Mouse (Mus musculus): ENCODE data around the gene Pacsin2. TPM values are rescaled to one million over a fixed set of nuclear protein-coding genes. Genes with fewer than 3 reads are reported as not detected.
A peak's percentile ranks its signal among the peaks of the same experiment; 100 is the strongest.
"Not testable (repeated sequence)": the region's sequence is repeated elsewhere in the genome, so short reads cannot be mapped to it uniquely, and the experiment has no call there.

Gene Pacsin2
- total and polyA plus RNA-seq, 3 experiments, result 34.5 to 61.0 (median 45.2) TPM

DNA sequence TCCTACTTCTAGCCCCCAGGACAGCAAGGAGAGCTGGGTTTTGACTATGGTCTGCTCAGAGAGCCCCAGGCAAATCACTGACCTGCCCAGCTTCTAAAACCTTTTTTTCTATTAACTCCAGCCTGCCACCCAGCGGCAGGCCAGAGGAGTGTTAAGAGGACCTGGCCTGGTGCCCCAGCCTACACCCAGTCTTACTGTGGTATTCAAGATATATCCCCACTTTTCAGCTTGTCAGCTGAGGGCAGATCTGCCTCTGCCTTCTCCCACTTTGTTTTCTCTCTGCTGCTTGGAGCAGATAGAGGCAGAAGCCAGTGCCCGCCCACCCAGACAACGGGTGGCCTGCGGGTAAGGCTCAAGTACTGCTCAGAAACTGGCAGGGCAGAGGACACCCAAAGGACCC lies 89.3 kb downstream of the Pacsin2 start:
- no peak overlapping the region for H3K4me3 ChIP-seq (ENCODE audit: low read depth, low read length)
- ATAC-seq (ENCODE audit: extremely low read depth, insufficient number of reproducible peaks, low FRiP score, poor library complexity, severe bottlenecking) (peak; percentile 64), DNase-seq (ENCODE audit: low spot score) (peak; percentile 58)
- H3K27me3 ChIP-seq (ENCODE audit: insufficient read depth, low read length), result no peaks in the 10 kb centered on the region
- H3K4me1 ChIP-seq (ENCODE audit: insufficient read depth, low read depth, low read length), result peaks cover 52% of the 10 kb centered on the region
- TF ChIP-seq GATA1 (IDR thresholded peaks at IDR 0.05; ENCODE audit: borderline replicate concordance, low read length) (no peak), CTCF (IDR thresholded peaks at IDR 0.05; ENCODE audit: low read depth, low read length) (peak; percentile 13; the same call in 1 of the 2 replicates)
- H3K9me3 ChIP-seq (replicated peaks), result no peaks in the 10 kb centered on the region
- peaks cover 69% of the 10 kb centered on the region for H3K36me3 ChIP-seq (replicated peaks)

- Histone ChIP-seq H3K27me3 (ENCODE audit: insufficient read depth, low read length) (no peaks in the 10 kb centered on the region), H3K4me1 (ENCODE audit: insufficient read depth, low read depth, low read length) (peaks cover 42% of the 10 kb centered on the region), H3K36me3 (replicated peaks) (peaks cover 58% of the 10 kb centered on the region), H3K9me3 (replicated peaks) (no peaks in the 10 kb centered on the region), H3K4me3 (ENCODE audit: low read depth, low read length) (no peak overlapping the region)
- no peak for DNase-seq (ENCODE audit: low spot score)
- no peak for TF ChIP-seq GATA1 (IDR thresholded peaks at IDR 0.05; ENCODE audit: borderline replicate concordance, low read length)
- TF ChIP-seq TAL1 (conservative IDR thresholded peaks at IDR 0.05; ENCODE audit: low read depth, low read length), result no peak
- TF ChIP-seq CTCF (IDR thresholded peaks at IDR 0.05; ENCODE audit: low read depth, low read length), result no peak
- no peak for TF ChIP-seq GATA2 (IDR thresholded peaks at IDR 0.05; ENCODE audit: borderline replicate concordance, low read depth, low read length)
- no peak for TF ChIP-seq POLR2AphosphoS5 (IDR thresholded peaks at IDR 0.05; ENCODE audit: insufficient replicate concordance, low read depth, low read length)
- ATAC-seq (ENCODE audit: extremely low read depth, insufficient number of reproducible peaks, low FRiP score, poor library complexity, severe bottlenecking), result no peak
Measured at GRCm38 (mm10) chr15:83374076-83374475, 90.3 kb downstream of the Pacsin2 start.

GRCm38 (mm10) chr15:83368702-83369101 lies 95.7 kb downstream of the Pacsin2 start:
- not testable (repeated sequence) for H3K27me3 ChIP-seq (ENCODE audit: insufficient read depth, low read length); ATAC-seq (ENCODE audit: extremely low read depth, insufficient number of reproducible peaks, low FRiP score, poor library complexity, severe bottlenecking); H3K9me3 ChIP-seq (replicated peaks); H3K4me3 ChIP-seq (ENCODE audit: low read depth, low read length); DNase-seq (ENCODE audit: low spot score)
- Histone ChIP-seq H3K4me1 (ENCODE audit: insufficient read depth, low read depth, low read length) (peaks cover 39% of the 10 kb centered on the region), H3K36me3 (replicated peaks) (peaks cover 37% of the 10 kb centered on the region)

DNA sequence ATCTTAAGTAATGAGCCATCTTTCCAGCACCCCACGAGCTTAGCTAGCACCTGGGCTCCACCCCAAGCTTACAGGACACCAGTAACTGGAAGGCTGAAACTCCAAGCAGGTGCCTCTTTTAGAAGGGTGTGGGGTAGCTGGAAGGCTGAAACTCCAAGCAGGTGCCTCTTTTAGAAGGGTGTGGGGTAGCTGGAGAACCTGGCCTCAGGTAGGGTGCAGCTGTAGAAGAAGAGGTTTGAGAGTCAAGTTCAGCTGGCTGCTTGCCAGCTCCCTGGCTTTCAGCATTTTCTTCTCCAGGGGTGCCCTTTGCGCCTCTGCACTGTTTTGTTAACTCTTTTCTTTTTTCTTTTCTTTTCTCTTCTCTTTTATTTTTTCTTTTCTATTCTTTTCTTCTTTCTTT lies 96.1 kb downstream of the Pacsin2 start:
- ATAC-seq (ENCODE audit: extremely low read depth, insufficient number of reproducible peaks, low FRiP score, poor library complexity, severe bottlenecking) (no peak), DNase-seq (ENCODE audit: low spot score) (no peak)
- H3K9me3 ChIP-seq (replicated peaks), result no peaks in the 10 kb centered on the region
- peaks cover 37% of the 10 kb centered on the region for H3K36me3 ChIP-seq (replicated peaks)
- TF ChIP-seq POLR2AphosphoS5 (IDR thresholded peaks at IDR 0.05; ENCODE audit: insufficient replicate concordance, low read depth, low read length) (no peak), CTCF (IDR thresholded peaks at IDR 0.05; ENCODE audit: low read depth, low read length) (no peak), GATA2 (IDR thresholded peaks at IDR 0.05; ENCODE audit: borderline replicate concordance, low read depth, low read length) (no peak), GATA1 (IDR thresholded peaks at IDR 0.05; ENCODE audit: borderline replicate concordance, low read length) (no peak), TAL1 (conservative IDR thresholded peaks at IDR 0.05; ENCODE audit: low read depth, low read length) (no peak)
- no peak overlapping the region for H3K4me3 ChIP-seq (ENCODE audit: low read depth, low read length)
- no peaks in the 10 kb centered on the region for H3K27me3 ChIP-seq (ENCODE audit: insufficient read depth, low read length)
- peaks cover 39% of the 10 kb centered on the region for H3K4me1 ChIP-seq (ENCODE audit: insufficient read depth, low read depth, low read length)

DNA sequence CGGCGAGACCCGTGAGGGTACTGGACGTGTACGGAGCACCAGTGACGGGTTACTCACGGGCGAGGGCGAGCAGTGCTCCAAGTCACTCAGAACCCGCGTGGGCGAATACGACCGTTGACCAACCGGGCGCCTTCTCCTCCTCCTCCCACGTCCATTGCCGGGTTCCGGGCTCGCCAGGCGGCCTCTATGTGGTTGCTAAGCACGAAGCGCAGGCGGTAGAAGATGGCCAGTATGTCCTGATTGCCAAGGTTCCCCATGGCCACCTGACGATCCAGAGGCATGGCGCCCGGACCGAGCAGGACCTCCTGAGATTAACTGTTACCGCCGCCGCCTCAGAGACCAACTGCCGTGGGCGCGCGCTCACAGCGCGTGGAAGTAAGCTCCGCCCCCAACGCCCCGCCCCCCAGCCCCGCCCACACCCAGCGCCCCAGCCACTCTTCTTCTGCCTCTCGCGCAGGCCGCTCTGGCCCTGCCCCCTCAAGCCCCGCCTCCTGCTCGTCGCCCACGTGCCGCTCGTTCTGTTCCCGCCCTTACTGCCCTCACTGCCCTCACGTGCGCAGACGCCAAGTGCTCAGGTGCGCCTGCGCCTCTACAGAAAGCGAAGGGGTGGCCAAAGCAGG lies 97.4 kb downstream of the Pacsin2 start:
- TF ChIP-seq POLR2AphosphoS5 (IDR thresholded peaks at IDR 0.05; ENCODE audit: insufficient replicate concordance, low read depth, low read length), result no peak
- no peak for TF ChIP-seq CTCF (IDR thresholded peaks at IDR 0.05; ENCODE audit: low read depth, low read length)
- TF ChIP-seq TAL1 (conservative IDR thresholded peaks at IDR 0.05; ENCODE audit: low read depth, low read length), result no peak
- no peak for TF ChIP-seq GATA2 (IDR thresholded peaks at IDR 0.05; ENCODE audit: borderline replicate concordance, low read depth, low read length)
- no peak for TF ChIP-seq GATA1 (IDR thresholded peaks at IDR 0.05; ENCODE audit: borderline replicate concordance, low read length)
- peaks cover 42% of the 10 kb centered on the region for H3K4me1 ChIP-seq (ENCODE audit: insufficient read depth, low read depth, low read length)
- H3K9me3 ChIP-seq (replicated peaks), result no peaks in the 10 kb centered on the region
- ATAC-seq (ENCODE audit: extremely low read depth, insufficient number of reproducible peaks, low FRiP score, poor library complexity, severe bottlenecking) (peak; percentile 84), DNase-seq (ENCODE audit: low spot score) (peak; percentile 76)
- H3K36me3 ChIP-seq (replicated peaks), result peaks cover 32% of the 10 kb centered on the region
- peak overlapping the region; percentile 79 for H3K4me3 ChIP-seq (ENCODE audit: low read depth, low read length)
- no peaks in the 10 kb centered on the region for H3K27me3 ChIP-seq (ENCODE audit: insufficient read depth, low read length)

- H3K4me1 ChIP-seq (ENCODE audit: insufficient read depth, low read depth, low read length), result peaks cover 42% of the 10 kb centered on the region
- peak overlapping the region; percentile 79 for H3K4me3 ChIP-seq (ENCODE audit: low read depth, low read length)
- no peak for ATAC-seq (ENCODE audit: extremely low read depth, insufficient number of reproducible peaks, low FRiP score, poor library complexity, severe bottlenecking)
- no peaks in the 10 kb centered on the region for H3K9me3 ChIP-seq (replicated peaks)
- H3K27me3 ChIP-seq (ENCODE audit: insufficient read depth, low read length), result no peaks in the 10 kb centered on the region
- DNase-seq (ENCODE audit: low spot score), result no peak
- TF ChIP-seq POLR2AphosphoS5 (IDR thresholded peaks at IDR 0.05; ENCODE audit: insufficient replicate concordance, low read depth, low read length) (no peak), GATA1 (IDR thresholded peaks at IDR 0.05; ENCODE audit: borderline replicate concordance, low read length) (no peak), TAL1 (conservative IDR thresholded peaks at IDR 0.05; ENCODE audit: low read depth, low read length) (no peak), CTCF (IDR thresholded peaks at IDR 0.05; ENCODE audit: low read depth, low read length) (no peak)
- H3K36me3 ChIP-seq (replicated peaks), result peaks cover 35% of the 10 kb centered on the region
Measured at GRCm38 (mm10) chr15:83365697-83366096, 98.7 kb downstream of the Pacsin2 start.

DNA sequence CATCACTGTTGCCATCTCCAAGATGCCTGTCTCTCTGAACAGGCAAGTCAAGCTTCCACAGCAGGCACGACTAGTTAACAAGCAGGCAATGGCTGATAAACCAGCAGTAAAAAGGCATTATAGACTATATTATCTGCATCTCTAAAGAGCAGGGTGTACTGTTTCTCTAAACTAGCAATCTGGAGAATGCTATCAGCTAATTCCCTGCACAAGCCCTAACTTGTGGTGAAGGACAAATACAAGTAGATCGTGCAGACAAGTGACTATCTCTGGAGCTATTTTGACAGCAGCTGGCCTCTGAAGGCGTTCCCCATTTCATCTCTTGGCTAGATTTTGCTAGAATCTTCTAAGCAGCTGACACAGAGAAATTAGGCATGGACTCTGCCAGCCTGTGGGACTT lies 100.2 kb downstream of the Pacsin2 start:
- H3K9me3 ChIP-seq (replicated peaks), result no peaks in the 10 kb centered on the region
- H3K27me3 ChIP-seq (ENCODE audit: insufficient read depth, low read length), result no peaks in the 10 kb centered on the region
- H3K36me3 ChIP-seq (replicated peaks), result peaks cover 48% of the 10 kb centered on the region
- no peak overlapping the region for H3K4me3 ChIP-seq (ENCODE audit: low read depth, low read length)
- TF ChIP-seq TAL1 (conservative IDR thresholded peaks at IDR 0.05; ENCODE audit: low read depth, low read length) (peak; percentile 34; the same call in 1 of the 2 replicates), GATA1 (IDR thresholded peaks at IDR 0.05; ENCODE audit: borderline replicate concordance, low read length) (no peak)
- DNase-seq (ENCODE audit: low spot score) (no peak), ATAC-seq (ENCODE audit: extremely low read depth, insufficient number of reproducible peaks, low FRiP score, poor library complexity, severe bottlenecking) (no peak)
- peaks cover 42% of the 10 kb centered on the region for H3K4me1 ChIP-seq (ENCODE audit: insufficient read depth, low read depth, low read length)

DNA sequence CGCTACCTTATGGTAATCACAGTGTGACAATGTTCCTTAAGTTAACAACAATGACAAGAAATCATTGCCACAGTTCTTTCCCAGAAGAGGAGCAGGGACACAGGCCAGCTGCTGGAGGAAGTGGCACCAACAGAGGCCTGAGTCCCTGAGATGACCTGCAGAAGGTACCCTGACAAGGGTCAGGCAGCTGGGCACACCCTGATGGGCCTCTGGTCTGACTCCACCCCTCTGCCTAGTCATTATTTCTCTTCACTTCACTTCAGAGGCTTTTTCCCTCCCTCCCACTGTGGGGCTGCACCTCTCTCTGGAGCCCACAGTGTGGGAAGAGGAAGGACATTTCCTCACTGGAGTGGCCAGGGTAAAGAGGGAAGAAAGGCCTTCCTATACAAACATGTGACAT lies 101.6 kb downstream of the Pacsin2 start:
- H3K27me3 ChIP-seq (ENCODE audit: insufficient read depth, low read length); DNase-seq (ENCODE audit: low spot score); ATAC-seq (ENCODE audit: extremely low read depth, insufficient number of reproducible peaks, low FRiP score, poor library complexity, severe bottlenecking); H3K4me3 ChIP-seq (ENCODE audit: low read depth, low read length); H3K9me3 ChIP-seq (replicated peaks): not testable (repeated sequence)
- peaks cover 61% of the 10 kb centered on the region for H3K36me3 ChIP-seq (replicated peaks)
- H3K4me1 ChIP-seq (ENCODE audit: insufficient read depth, low read depth, low read length), result peaks cover 36% of the 10 kb centered on the region

DNA sequence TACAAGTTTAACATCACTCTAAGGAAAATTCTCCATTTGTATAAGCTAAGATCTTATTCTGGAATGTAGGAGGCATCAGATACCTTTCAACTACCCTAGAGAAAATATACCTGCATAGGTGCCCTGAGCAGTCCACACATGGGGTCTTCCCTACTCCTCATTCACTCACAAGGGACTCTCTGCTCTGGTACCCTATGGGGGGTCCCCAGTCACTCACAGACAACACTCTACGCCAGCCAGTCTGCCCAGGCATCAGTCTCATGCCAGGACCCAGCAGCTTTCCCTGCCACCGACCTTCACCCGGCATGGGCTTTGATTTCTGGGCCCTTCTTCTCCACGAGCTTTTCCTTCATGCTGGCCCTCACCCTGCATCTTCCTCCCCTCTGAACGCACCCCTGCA lies 103.5 kb downstream of the Pacsin2 start:
- Histone ChIP-seq H3K36me3 (replicated peaks) (peaks cover 79% of the 10 kb centered on the region), H3K4me1 (ENCODE audit: insufficient read depth, low read depth, low read length) (peaks cover 23% of the 10 kb centered on the region)
- H3K4me3 ChIP-seq (ENCODE audit: low read depth, low read length); H3K27me3 ChIP-seq (ENCODE audit: insufficient read depth, low read length); H3K9me3 ChIP-seq (replicated peaks); DNase-seq (ENCODE audit: low spot score); ATAC-seq (ENCODE audit: extremely low read depth, insufficient number of reproducible peaks, low FRiP score, poor library complexity, severe bottlenecking): not testable (repeated sequence)

All from G1E (cell line).